Mouse (Mus musculus) testis, postnatal 14 days (tissue): ENCODE data around the gene Mpzl1.

Experiments used
- DNase-seq: peaks from one replicate; pipeline ENCODE4 v3.0.0; 2021; ENCODE audit warnings: low spot score

Mpzl1 gene

DNA sequence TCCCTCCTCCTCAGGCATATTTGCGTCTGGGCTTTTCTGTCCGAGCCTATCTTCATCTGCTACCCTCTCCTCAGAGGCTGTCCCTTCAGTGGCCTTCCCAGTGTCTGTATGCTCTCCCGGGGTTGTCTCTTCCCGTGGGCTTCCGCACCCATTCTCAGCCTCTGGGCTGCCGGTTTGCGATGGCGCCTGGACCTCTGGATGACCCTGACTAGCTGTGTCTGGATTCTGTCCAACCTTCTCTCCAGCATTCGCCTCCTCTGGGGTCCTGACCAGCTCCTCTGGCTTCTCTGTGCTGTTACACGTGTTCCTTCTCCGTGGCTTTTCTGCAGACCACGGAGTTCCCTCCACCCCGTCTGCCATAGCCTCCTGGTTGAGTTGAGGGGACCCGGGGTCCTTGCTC lies 21.1 kb upstream of the Mpzl1 start:
- DNase-seq: no peak

DNA sequence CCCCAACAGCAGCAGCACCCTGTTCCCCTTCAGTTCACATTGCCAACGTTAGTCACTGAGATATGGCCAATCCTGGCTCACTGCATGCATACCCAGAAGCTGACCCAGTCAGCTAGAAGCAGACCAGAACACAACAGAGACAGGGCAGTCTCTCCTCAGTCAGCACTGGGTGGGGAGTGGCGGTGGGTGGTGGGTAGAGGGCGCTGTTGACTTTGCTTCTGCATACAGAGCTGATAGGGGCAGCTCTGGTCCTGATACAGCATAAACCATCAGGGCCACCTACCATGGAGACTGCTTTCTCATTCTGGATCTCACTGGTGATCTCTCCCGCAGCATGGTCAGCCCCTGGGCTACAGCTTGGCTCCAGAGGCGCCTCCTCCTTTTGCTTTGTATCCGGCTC lies 20.7 kb upstream of the Mpzl1 start:
- DNase-seq: peak; percentile 44

- DNase-seq: no peak
Observed at GRCm38 (mm10) chr1:165653126-165653885, 19.0 kb upstream of the Mpzl1 start.

DNA sequence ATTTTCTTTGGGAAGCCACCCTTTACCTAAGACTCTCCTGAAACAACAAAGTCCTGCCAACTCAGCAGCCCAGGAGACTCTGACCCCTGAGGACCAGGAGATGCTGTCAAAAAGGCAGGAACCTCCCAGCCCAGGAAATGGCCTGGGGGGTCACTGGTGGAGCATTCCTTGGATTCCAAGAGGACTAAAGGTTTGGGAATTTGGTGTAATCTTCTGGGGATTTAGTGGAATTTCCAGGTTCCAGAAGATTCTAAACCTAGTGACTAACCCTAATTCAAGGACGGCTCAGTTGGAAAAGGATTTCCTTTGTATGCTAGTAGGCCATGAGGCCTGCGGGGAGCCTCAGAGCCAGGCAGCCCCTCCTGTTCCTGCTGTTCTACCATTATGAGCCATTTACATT lies 18.2 kb upstream of the Mpzl1 start:
- DNase-seq: no peak

DNA sequence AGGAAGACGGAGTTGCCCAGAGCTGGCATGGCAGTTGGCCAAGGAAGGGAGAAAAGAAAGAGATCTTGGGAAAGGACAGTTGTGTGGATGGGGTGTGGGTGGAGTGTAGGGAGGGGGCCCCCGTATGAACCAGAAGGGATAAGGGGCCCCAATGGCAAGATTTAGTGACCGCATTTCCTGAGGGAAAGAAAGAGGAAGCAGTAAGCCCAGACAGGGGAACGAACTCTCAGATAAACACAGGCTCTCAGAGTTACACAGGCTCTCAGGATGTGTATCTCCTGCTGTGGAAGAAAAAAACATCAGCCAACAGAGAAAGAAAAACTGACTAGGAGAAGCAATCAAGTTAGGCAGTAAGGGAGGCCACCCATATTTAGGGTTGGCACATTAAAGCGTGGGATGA lies 16.8 kb upstream of the Mpzl1 start:
- DNase-seq: no peak

GRCm38 (mm10) chr1:165645102-165645501 lies 10.8 kb upstream of the Mpzl1 start:
- DNase-seq: no peak

DNA sequence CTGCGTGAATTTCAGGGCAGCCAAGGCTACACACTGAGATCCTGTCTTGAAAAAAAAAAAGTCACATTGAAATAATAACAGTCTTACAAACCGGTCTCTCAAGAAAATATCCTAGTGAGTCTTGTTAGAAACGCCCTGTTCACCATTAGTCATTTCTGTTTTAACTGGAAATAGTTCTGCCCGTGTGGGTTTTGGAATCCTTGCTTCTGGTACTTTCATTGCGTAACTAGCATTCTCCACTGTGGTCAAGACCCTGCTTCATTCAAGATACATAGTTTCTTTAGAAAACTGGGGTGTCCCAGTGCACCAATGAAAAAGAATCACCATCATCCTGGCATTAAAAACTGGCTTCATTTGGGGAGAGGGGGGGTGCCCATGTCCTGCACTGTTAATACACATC lies 9.4 kb upstream of the Mpzl1 start:
- no peak for DNase-seq

GRCm38 (mm10) chr1:165642780-165643311 lies 8.5 kb upstream of the Mpzl1 start:
- no peak for DNase-seq

DNA sequence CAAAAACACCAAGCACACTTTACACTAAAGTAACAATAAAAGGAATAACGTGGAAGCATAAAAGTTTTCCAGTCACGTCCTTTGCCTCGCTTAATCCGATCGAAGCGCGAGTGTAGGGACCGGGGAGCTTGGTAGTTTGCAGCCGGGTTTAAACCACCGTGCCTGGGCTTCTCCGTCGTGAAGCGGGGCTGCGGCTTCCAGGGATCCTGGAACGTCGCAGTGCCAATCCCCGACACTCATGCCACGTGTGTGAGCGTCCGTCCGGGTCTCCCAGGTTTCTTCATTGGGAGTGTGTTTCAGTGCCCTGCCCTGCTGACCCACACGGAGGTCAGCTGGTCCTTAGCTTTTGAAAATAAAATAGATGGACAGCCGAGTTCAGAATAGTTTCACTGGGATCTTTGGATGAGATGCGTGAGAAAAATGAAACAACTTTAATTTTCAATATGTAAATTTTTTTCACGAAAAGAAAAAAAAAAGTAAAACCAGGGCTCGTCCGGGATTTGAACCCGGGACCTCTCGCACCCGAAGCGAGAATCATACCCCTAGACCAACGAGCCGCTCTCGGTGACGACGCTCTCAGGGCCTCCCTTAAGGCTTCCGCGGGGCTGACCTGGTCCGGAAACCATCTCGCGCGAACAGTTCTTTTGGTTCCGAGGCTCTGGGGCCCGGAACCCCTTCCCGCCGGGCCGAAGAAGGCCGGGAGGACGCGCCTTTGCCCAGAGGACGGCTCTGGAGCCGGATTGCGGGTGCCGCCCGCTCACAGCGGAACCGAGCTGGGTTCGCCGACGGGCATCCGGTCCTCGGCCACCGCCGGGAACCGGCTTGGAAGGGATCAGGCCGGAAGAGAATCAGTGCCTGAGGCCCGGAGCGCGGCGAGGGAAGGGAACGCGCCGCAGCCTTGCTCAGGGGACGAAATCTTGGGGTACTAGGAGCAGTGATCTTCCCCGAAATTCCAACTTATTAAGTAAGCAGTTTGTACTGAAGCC lies 7.7 kb upstream of the Mpzl1 start:
- DNase-seq: peak; percentile 87

GRCm38 (mm10) chr1:165641271-165641771 lies 7.0 kb upstream of the Mpzl1 start:
- peak; percentile 61 for DNase-seq

DNA sequence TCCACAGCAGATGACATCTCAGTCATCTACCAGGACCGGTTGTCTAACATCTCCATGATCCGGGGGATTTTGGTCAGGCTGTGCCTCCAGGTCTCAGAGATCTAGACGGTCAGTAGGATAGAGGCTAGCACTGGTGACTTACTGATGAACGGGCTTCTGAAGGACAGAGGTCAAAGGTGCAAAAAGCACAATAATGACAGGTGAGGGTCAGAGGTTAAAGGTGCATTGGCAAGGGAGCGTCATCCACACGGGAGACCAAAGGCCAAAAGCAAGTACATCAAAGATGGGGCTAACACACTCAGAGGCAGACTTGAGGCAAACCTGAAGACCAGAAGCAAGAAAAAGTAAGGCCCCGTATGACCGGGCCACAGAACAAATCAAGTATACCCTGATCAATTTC lies 2.0 kb upstream of the Mpzl1 start:
- DNase-seq: no peak

DNA sequence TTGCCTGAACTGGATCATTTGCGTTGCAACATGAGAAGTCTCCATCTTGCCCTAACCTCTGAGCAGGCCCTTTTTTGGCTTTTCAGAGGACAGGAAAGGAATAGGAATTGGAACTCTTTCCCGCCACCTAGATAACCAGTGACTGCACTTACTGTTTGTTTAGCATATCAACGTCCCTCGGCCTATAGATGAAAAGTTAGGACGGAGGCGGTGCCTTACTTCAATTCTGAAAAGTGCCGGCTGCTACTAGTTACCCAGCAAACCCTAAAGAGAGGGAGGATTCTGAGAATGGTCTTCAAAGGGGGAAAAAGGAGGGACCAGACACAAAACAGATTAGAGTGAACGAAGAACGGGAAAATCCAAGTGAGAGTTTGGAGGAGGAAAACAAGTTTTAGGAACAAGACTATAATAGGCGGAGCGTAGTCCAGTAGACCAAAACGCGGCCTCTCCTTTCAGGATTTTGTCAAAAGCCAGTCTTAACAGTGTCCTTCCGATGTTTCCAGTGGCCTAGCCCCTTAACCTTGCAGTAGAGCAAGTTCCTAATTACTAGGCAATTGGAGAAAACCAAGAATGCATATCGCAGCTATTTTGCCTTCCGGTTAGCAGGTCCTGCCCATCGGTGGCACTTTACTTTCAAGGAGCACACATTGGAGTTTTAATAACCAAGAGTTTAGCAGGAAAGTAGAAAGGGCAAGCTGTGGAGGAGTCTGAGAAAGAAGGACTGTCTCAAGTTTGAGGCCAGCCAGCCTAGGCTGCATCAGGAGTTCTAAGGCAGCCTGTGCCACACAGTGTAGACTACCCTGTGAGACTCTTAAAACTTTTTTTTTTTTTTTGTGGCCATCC lies 938 bp upstream of the Mpzl1 start:
- DNase-seq: no peak

GRCm38 (mm10) chr1:165633345-165633744 lies 993 bp downstream of the Mpzl1 start:
- no peak for DNase-seq

DNA sequence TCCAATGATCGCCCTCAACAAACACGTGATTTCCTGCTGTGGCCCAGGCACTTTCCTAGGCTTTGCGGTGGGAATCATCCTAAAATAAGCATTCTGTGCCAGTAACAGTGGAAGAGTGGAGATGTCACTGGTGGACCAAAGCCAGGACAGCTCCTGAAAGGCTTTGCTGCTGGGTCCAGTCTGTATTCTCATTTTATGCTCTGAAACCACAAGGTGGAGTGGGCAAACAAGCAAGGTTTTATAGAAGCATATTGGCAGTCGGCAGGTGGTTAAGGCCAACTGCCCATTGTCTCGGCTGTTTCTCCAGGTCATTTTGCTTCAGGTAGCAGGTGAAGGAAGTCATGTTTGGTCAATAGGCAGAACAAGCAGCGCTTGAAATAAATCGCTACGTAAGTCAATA lies 3.2 kb downstream of the Mpzl1 start:
- DNase-seq: no peak

DNA sequence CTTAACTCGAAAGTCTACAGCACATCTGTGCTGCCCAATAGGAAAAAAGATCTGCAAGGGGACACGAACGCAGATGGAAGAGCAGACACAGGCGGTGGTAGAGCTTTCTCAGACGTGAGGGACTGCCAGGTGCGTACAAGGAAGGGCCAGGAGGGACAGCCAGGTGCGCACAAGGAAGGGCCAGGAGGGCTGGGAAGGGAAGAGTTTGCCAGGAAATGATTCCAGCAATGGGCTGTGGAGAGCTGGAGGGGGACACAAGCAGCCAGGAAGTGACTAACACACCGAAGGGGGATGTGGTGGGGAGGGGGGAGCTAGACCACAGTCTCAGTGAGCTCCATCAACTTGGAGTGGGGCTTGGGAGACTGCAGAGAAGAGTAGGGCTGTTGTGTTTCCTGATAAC lies 4.4 kb downstream of the Mpzl1 start:
- DNase-seq: no peak

GRCm38 (mm10) chr1:165628603-165629002 lies 5.7 kb downstream of the Mpzl1 start:
- DNase-seq: no peak

DNA sequence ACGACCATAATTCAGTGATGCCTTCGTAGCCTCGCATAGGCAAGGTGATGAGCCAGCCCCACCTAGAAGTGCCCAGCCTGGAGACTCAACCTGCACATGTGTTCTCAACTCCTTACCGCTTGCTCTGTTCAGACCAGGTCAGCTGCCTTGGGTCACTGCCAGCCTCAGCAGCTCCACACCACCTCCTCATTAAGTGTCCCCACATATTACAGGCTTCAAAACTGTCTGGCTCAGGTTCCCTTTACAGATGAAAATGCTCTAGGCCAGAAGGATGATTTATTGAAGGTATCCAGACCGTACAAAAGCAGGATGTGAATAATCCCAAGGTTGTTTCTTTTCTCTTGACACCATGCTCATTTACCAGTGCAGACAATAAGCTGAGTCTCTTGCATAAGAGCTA lies 8.4 kb downstream of the Mpzl1 start:
- DNase-seq: no peak

DNA sequence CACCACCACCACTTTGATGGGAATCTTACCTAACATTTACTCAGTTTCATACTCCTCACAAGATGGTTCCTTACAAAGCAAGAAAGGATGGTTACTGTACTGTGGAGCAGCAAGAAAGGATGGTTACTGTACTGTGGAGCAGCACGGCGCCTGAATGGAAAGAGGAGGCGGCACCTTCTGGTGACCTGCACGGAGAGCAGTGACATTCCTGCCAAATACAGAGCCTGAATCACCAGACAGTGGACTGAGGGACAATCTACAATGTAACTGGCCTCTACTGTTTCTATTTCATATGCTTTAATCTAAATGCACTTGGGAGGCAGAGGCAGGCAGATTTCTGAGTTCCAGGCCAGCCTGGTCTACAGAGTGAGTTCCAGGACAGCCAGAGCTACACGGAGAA lies 9.3 kb downstream of the Mpzl1 start:
- no peak for DNase-seq

- peak; percentile 53 for DNase-seq
Observed at GRCm38 (mm10) chr1:165618201-165618624, 16.1 kb downstream of the Mpzl1 start.

DNA sequence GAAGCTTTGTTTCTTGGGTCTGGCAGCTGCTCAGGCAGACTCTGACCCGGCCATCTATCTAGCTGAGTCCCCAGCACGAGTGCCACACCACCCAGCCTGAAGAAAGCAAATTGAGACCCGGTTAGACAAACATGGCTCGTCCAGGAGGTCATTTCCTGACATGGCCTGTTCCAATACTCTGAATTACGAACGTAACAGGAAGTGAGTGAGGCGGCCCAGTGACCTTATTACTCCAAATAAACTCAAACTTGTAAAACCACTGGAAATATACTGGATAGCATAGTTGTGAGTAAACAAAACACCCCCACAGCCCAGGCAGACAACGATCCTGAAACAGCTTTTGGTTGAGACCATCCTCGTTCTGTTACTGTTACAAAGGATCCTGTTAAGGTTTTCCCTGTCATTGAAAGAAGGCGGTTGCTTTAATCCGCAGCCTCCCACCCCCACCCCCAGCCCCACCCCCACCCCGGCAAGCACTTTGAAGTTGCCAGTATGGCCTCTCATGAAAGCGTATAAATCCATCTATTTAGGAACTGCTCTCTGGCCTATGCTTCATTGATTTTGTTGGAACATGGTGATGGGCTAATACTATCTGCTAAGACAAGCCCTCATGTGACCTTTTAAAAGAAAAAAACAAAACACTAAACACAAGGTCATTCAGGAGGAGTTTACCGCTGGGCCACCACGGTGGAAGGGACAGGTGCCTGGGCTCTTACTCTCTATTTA lies 17.0 kb downstream of the Mpzl1 start:
- no peak for DNase-seq

DNA sequence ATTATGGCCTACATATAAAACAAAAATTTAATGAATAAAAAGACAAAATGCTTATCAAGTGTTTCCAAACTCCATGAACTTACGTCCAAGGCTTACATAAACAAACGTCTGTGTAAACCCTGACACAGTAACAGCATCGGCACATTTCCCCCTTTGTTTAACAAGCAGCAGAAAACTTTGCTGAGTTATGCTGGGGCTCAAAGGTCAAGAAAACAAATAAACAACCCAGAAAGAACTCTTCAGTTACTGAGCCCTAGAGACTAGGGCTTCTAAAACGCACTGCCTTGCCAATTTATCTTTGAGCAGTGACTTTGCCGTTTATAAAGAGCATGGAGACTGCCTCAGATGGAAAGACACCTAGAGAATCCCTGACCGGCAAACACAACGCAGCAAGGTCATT lies 17.7 kb downstream of the Mpzl1 start:
- DNase-seq: no peak
